Mouse (Mus musculus) cerebral cortex, adult 2 months (tissue): ENCODE data around the gene Cebpb.

Experiments
- WGBS: fragments of 180-500 bp; shearing (Covaris S2); methylation state at CpG from one replicate; pipeline ENCODE4 v1.1.7; 2018; 5-methylcytosine and 5-hydroxymethylcytosine counted together

Cebpb gene

GRCm38 (mm10) chr2:167688498-167689451 lies at the start of gene Cebpb:
Gene Cebpb, plus strand, starts transcription at chr2:167688915.
- WGBS, result under 1% methylated on average over 147 of the region's 147 CpGs

GRCm38 (mm10) chr2:167640279-167640678 lies 48.4 kb upstream of the Cebpb start:
- WGBS, result 77% methylated on average over 3 of the region's 3 CpGs

- 52% methylated on average over 8 of the region's 8 CpGs for whole genome bisulfite sequencing
These were observed 47.4 kb upstream of the Cebpb start for GRCm38 (mm10) chr2:167641337-167641736.

- WGBS, result 93% methylated on average over 6 of the region's 6 CpGs
These were observed 46.6 kb upstream of the Cebpb start for GRCm38 (mm10) chr2:167642164-167642563.

GRCm38 (mm10) chr2:167643356-167644052 lies 45.2 kb upstream of the Cebpb start:
- 89% methylated on average over 13 of the region's 13 CpGs for whole genome bisulfite sequencing

GRCm38 (mm10) chr2:167646411-167646810 lies 42.3 kb upstream of the Cebpb start:
- 91% methylated on average over 4 of the region's 4 CpGs for WGBS

- 75% methylated on average over 12 of the region's 12 CpGs for WGBS
These were observed 39.3 kb upstream of the Cebpb start for GRCm38 (mm10) chr2:167649290-167650032.

GRCm38 (mm10) chr2:167651622-167652021 lies 37.1 kb upstream of the Cebpb start:
- 61% methylated on average over 9 of the region's 9 CpGs for WGBS

- 71% methylated on average over 7 of the region's 7 CpGs for WGBS
These were observed 36.0 kb upstream of the Cebpb start for GRCm38 (mm10) chr2:167652694-167653093.

GRCm38 (mm10) chr2:167654911-167655600 lies 33.7 kb upstream of the Cebpb start:
- 84% methylated on average over 10 of the region's 10 CpGs for WGBS

GRCm38 (mm10) chr2:167656629-167657478 lies 31.9 kb upstream of the Cebpb start:
- WGBS, result 61% methylated on average over 16 of the region's 16 CpGs

GRCm38 (mm10) chr2:167657973-167658372 lies 30.7 kb upstream of the Cebpb start:
- 78% methylated on average over 4 of the region's 4 CpGs for WGBS

GRCm38 (mm10) chr2:167658712-167659111 lies 30.0 kb upstream of the Cebpb start:
- 48% methylated on average over 11 of the region's 11 CpGs for WGBS

- WGBS, result 66% methylated on average over 10 of the region's 10 CpGs
These were observed 29.4 kb upstream of the Cebpb start for GRCm38 (mm10) chr2:167659177-167659846.

- WGBS, result 22% methylated on average over 13 of the region's 13 CpGs
These were observed 28.7 kb upstream of the Cebpb start for GRCm38 (mm10) chr2:167659847-167660610.

- 1% methylated on average over 12 of the region's 12 CpGs for WGBS
These were observed 28.1 kb upstream of the Cebpb start for GRCm38 (mm10) chr2:167660611-167660971.

GRCm38 (mm10) chr2:167661270-167662203 lies 27.2 kb upstream of the Cebpb start, which contains the start of gene Gm20431:
Gene Gm20431, minus strand, starts transcription at chr2:167661496.
- WGBS, result 1% methylated on average over 109 of the region's 110 CpGs

- WGBS, result 75% methylated on average over 6 of the region's 6 CpGs
These were observed 26.0 kb upstream of the Cebpb start for GRCm38 (mm10) chr2:167662713-167663112.
